Mouse (Mus musculus): ENCODE data around the gene Phf14.
"Not testable (repeated sequence)": the region's sequence is repeated elsewhere in the genome, so short reads cannot be mapped to it uniquely, and the experiment has no call there.

Gene Phf14

GRCm38 (mm10) chr6:11907269-11908032 is at the start of gene Phf14, which contains the start of gene Ndufa4:
Gene Phf14 (plus strand): TSS chr6:11907809.
Gene Ndufa4 (minus strand): TSS chr6:11907497.
- peak; percentile 83 for DNase-seq (ENCODE audit: low spot score)

DNA sequence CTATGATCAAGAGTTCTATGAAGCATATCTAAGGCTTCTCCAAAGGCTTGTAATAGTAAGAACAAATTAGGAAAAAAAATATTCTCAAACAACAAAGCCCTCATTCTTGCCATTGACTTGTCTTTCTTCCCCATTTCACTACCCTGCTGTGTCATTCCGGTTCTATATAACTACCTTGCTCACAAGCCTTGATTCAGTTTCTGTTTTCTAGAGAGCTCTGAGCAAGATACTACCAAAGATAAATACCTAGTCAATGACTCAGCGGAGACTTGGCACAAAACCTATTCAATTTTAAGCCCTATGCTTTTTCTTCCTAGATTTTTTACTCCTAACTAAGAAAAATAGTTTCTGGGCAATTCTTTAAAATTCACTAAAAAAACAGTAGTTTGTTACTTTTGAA is 32.2 kb upstream of the Phf14 start:
- DNase-seq (ENCODE audit: low spot score): not testable (repeated sequence)

DNA sequence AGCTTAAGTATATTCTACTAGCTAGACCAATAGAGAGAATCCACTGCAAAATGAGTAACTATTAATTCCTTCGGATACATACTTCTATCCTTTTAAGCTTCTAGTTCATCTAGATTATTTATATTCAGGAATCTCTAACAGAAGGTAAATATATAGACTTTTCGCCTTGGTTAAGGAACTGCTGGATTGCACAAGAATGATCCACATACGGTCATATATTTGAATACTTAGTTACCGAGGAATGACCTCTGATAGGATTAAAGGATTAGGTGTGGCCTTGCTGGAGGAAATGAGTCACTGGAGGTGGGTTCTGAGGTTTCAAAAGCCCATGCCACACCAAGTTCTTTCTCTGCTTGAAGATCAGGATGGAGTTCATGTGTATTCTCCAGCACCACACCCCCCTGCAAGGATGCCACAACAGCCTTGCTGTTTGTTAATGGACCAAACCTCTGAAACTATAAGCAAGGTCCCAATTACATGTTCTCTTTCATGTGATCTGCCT is 6.7 kb upstream of the Phf14 start:
- no peak for DNase-seq (ENCODE audit: low spot score)

DNA sequence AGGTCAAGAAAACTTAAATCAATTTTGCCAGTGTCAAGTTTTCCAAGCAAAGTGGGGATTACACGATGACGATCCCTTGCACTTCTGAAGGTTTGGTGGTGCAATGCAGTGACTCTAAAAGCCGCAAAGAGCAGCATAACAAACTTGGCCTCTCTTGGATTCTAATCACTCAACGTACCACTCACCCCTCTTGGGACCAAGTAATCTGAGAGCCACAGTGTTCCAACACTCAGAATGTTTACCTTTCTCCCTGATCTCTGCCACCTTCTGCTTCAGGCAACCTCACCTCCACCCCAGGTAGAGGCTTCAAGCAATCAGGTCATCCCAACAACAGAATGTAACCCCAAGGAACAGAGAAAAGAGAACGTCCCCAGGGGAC is 730 bp upstream of the Phf14 start:
- no peak for DNase-seq (ENCODE audit: low spot score)

DNA sequence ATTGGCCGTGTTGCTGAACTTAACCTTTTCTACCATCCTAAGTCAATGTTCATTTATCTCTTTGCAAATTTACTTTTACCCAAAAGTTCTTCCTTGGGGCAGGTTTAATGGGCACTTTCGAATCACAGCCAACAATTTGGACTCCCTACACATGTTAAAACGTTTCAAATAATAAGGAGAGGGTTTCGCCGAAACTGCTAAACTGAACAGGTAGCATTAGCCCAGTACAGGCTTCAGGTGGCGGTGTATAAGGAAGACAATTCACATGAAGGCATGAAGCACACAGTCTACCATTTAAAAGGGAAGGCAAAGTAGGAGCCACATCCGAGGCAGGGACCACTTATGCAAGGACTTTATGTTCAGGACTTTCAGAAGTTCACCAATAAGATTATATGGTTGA is 561 bp downstream of the Phf14 start:
- DNase-seq (ENCODE audit: low spot score): no peak

- DNase-seq (ENCODE audit: low spot score): peak; percentile 77
Observed at GRCm38 (mm10) chr6:11925496-11926041, 18.0 kb downstream of the Phf14 start.

GRCm38 (mm10) chr6:11926082-11926595 is 18.5 kb downstream of the Phf14 start:
- no peak for DNase-seq (ENCODE audit: low spot score)

DNA sequence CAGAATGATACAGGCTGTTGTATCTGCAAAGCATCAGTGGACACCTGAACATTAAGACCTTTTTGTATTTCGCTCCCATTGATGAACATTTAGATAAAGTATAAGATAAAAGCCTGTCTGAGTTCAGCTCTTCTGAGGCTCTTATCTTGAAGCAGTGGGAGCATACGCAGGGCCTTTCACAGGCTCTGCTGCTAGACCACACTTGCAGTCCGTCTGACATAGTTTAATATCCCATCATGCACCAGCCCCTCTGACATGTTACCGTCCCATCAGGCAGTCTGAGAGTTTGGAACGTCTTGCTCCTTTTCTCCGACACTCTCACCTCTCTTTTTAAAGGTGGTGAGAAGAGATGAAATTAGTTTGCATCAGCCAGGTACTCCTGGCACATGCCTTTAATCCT is 19.9 kb downstream of the Phf14 start:
- no peak for DNase-seq (ENCODE audit: low spot score)

DNA sequence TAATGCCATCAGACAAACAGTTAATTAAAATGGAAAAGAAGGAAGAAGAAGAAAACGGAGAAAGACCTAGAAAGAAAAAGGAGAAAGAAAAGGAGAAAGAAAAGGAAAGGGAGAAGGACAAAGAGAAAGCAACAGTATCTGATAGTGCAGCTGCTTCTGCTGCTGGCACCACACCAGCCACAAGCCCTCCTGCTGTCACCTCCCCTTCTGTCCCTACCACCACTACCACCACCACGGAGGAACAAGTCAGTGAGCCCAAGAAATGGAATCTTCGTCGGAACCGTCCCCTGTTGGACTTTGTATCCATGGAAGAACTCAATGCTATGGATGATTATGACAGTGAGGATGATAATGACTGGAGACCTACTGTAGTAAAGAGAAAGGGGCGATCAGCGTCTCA is 25.8 kb downstream of the Phf14 start:
- no peak for DNase-seq (ENCODE audit: low spot score)

- no peak for DNase-seq (ENCODE audit: low spot score)
Observed at GRCm38 (mm10) chr6:11940895-11941294, 33.3 kb downstream of the Phf14 start.

GRCm38 (mm10) chr6:11942089-11942488 is 34.5 kb downstream of the Phf14 start:
- no peak for DNase-seq (ENCODE audit: low spot score)

DNA sequence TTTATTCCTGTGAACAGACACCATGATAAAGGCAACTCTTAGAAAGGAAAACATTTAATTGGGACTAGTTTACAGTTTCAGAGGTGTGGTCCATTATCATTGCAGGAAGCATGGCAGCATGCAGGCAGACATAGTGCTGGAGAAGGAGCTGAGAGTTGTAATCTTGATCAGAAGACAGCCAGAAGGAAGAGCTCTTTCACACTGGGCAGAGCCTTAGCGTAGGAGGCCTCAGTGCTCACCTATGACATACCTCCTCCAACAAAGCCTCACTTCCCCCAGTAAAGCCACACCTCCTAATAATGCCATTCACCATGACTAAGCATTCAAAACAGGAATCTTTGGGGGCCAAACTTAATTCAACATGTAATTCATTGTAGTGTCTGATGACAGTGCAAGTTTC is 40.5 kb downstream of the Phf14 start:
- no peak for DNase-seq (ENCODE audit: low spot score)

- DNase-seq (ENCODE audit: low spot score): no peak
Observed at GRCm38 (mm10) chr6:11960172-11960571, 52.6 kb downstream of the Phf14 start.

- DNase-seq (ENCODE audit: low spot score): no peak
Observed at GRCm38 (mm10) chr6:11993782-11994181, 86.2 kb downstream of the Phf14 start.

GRCm38 (mm10) chr6:11998576-11998975 is 91.0 kb downstream of the Phf14 start:
- peak; percentile 66 for DNase-seq (ENCODE audit: low spot score)

DNA sequence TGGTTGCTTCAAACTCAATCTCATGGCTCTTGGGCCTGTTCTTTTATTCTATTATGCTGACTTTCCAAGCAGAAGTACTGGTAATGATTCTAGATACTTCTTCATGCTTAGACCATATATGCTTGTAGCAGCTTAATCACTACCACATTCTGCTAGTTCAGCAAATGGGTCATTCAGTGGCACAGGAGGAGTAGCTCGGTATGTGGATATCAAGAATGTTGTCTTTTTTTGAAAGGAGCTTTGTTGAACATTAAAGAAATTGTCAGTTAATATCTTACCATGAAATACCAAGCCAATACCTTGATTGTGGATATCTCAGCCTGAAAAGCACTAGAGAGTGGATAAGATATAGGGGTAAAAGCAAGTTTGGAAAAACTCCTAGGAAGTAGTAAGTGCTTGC is 91.9 kb downstream of the Phf14 start:
- no peak for DNase-seq (ENCODE audit: low spot score)

GRCm38 (mm10) chr6:12005455-12005854 is 97.8 kb downstream of the Phf14 start:
- DNase-seq (ENCODE audit: low spot score): no peak

DNA sequence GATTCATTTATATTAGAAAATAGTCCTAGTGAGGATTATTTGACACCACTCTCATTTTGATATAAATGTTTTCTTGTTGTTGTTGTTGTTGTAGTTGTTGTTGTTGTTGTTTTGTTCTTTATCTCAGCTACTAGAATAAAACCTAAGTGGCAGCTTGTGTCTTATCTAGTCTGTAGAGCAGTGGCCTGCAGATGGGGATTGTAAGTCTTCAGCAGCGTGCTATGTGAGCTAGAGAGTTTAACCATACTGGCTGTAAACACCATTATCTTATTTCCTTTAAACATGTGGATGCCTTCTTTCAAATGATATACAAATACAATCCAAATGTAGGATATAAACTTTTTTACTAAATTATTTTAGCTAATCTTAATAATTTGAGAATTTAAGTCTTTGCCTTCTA is 98.4 kb downstream of the Phf14 start:
- no peak for DNase-seq (ENCODE audit: low spot score)

DNA sequence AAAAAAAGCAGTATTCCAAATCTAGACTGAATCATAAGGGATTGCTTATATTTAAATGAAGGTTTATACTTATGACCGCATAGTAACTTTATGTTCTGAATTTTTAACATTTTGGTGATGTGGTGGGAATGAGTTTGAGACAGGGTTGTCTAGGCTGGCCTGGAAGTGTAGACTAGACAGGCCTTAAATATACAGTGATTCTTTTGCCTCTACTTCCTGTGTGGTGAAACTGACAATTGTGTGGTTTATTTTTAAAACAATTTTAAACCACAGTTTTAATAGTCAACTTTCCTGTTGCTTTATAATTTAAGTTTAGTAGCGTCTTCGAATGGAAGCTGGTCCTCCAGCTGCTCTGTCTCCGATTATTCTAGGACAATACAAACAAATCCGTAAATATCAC is 104.5 kb downstream of the Phf14 start:
- DNase-seq (ENCODE audit: low spot score): no peak

GRCm38 (mm10) chr6:12014035-12014434 is 106.4 kb downstream of the Phf14 start:
- no peak for DNase-seq (ENCODE audit: low spot score)

- DNase-seq (ENCODE audit: low spot score): no peak
Observed at GRCm38 (mm10) chr6:12014733-12015132, 107.1 kb downstream of the Phf14 start.

DNA sequence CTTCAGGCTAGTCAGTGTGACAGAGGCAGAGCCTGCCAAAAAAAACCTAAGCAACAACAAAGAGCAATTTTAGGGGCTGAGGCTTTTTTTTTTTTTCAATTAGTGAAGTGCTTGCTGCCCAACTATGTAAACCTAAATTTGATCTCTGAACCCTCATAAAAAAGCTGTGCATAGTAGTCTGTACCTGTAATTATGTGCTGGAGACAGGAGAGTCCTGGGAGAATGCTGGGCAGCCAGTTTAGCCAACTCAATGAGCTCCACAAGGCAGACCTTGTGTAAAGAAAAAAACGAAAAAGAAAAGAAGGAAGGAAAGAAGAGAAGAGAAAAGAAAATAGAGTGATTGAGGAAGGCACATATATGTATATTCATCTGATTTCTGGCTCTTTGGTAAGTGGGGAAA is 112.1 kb downstream of the Phf14 start:
- no peak for DNase-seq (ENCODE audit: low spot score)

- DNase-seq (ENCODE audit: low spot score): no peak
Observed at GRCm38 (mm10) chr6:12020156-12020555, 112.5 kb downstream of the Phf14 start.

- DNase-seq (ENCODE audit: low spot score): no peak
Observed at GRCm38 (mm10) chr6:12020738-12021137, 113.1 kb downstream of the Phf14 start.

All from ovary, adult 18-20 months (tissue).